Mouse (Mus musculus): ENCODE measurements around the gene Mau2. TPM values are rescaled to one million over a fixed set of nuclear protein-coding genes. Genes with fewer than 3 reads are reported as not detected.

Gene Mau2
- polyA plus RNA-seq, 1 experiment from 2014 or later: 49.6 TPM

DNA sequence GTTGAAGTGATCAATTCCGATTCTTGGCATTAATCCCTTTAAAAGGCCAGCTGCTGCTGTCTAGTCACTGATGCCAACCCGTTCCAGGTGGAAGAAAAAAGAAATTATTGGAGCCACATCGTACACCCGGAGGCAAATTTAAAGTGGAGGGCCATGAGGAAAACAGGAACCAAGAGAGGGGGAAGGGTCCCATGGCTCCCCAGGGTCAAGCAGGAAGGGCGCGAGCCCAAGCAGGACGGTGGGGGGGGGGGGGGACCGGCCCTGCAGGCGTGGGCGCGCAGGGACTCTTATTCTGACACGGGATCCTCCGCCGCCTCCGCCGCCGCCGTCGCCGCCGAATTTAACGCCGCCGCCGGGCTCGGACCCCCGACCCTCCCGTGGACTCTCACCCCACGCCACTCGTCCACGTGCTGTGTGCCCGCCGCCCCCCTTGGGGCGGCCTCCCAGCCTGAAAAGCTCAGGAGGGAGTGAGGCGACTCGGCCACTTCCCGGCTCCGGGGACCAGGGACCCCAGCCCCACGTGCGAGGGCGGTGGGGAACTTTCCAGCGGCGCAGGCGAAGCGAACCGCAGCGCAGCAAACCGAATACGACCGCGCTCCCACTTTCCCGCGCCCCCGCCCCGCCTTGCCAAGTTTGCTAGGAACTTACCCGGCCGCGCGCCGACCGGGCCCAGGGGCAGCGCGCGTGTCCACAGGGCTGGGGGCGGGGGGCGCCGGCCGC, 68.9 kb downstream of the Mau2 start:
- TF ChIP-seq CTCF (IDR thresholded peaks at IDR 0.05; ENCODE audit: low read depth): no peak
- under 1% methylated on average over 66 of the region's 68 CpGs for WGBS
- peak; percentile 28 for ATAC-seq (ENCODE audit: insufficient read depth)

DNA sequence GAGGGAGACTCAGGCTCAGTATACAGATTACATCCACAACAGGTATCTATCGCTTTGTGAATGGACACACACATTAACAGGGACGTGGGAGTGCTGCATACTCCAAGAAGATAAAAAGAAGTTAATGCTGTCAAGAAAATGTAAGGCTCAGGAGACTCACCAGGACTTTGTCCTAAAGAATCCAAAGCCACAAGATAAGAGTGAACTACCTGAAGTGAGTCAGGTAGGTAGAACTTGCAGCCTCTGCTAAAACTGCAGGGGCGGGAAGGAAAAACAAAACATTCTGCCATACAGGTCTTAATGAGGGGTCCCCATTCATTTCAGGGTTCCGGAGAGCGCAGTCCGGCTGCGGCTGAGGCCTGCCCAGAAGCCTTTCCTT, 69.5 kb downstream of the Mau2 start:
- 9% methylated on average over 7 of the region's 7 CpGs for WGBS
- Histone ChIP-seq H3K27ac (ENCODE audit: low read depth) (no peak overlapping the region), H3K27me3 (ENCODE audit: insufficient read depth, low read length) (no peaks in the 10 kb centered on the region), H3K36me3 (ENCODE audit: insufficient read depth) (no peaks in the 10 kb centered on the region), H3K9ac (peak overlapping the region; percentile 95), H3K9me3 (ENCODE audit: low read depth, low read length) (no peaks in the 10 kb centered on the region), H3K4me3 (ENCODE audit: low read depth, low read length) (peak overlapping the region; percentile 99), H3K4me1 (ENCODE audit: insufficient read depth) (peaks cover 18% of the 10 kb centered on the region; the same call in 1 of the 2 replicates), H3K4me2 (peak overlapping the region; percentile 89)
- ATAC-seq (ENCODE audit: insufficient read depth) (no peak), DNase-seq (no peak)
- no peak for TF ChIP-seq CTCF (IDR thresholded peaks at IDR 0.05; ENCODE audit: low read depth)

More for the DNA sequence above, 68.9 kb downstream of the Mau2 start:
- H3K4me3 ChIP-seq (ENCODE audit: low read depth, low read length): peak overlapping the region; percentile 99
- peak overlapping the region; percentile 95 for H3K9ac ChIP-seq
- H3K36me3 ChIP-seq (ENCODE audit: insufficient read depth): no peaks in the 10 kb centered on the region
- H3K9me3 ChIP-seq (ENCODE audit: low read depth, low read length): no peaks in the 10 kb centered on the region
- H3K27me3 ChIP-seq (ENCODE audit: insufficient read depth, low read length): no peaks in the 10 kb centered on the region
- peaks cover 18% of the 10 kb centered on the region; the same call in 1 of the 2 replicates for H3K4me1 ChIP-seq (ENCODE audit: insufficient read depth)
- H3K4me2 ChIP-seq: peak overlapping the region; percentile 89
- peak; percentile 74 for DNase-seq
- H3K27ac ChIP-seq (ENCODE audit: low read depth): peak overlapping the region; percentile 89

DNA sequence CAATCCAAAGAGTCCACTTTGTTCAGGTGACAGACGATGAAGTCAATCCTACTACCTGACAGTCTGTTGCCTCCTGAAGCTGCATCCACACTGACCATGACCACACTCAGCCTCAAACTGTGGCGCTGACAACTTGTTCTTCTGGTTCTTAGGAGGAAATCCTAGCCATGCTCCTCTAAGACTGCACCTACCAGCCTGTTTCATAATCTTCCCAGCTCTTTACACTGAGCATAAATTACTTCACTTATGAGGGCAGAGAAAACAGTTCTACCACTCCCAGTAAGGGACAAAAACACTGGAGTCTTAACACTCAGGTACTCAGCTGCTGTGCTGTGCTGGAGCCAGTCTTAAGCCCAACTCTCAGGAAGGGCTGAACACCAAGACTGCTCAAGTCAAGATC, 71.7 kb downstream of the Mau2 start:
- no peak for ATAC-seq (ENCODE audit: insufficient read depth)
- no peak overlapping the region for H3K27ac ChIP-seq (ENCODE audit: low read depth)
- no peaks in the 10 kb centered on the region for H3K27me3 ChIP-seq (ENCODE audit: insufficient read depth, low read length)
- peak overlapping the region; percentile 21; the same call in 1 of the 2 replicates for H3K4me2 ChIP-seq
- H3K9me3 ChIP-seq (ENCODE audit: low read depth, low read length): no peaks in the 10 kb centered on the region
- H3K4me3 ChIP-seq (ENCODE audit: low read depth, low read length): no peak overlapping the region
- no peak for TF ChIP-seq CTCF (IDR thresholded peaks at IDR 0.05; ENCODE audit: low read depth)
- WGBS: 79% methylated on average over 2 of the region's 2 CpGs
- no peak overlapping the region; the same call in 1 of the 2 replicates for H3K9ac ChIP-seq
- H3K4me1 ChIP-seq (ENCODE audit: insufficient read depth): peaks cover 18% of the 10 kb centered on the region; the same call in 1 of the 2 replicates
- no peak for DNase-seq
- 0 out of 2 replicates have a peak, but pooled peaks cover 3% of the 10 kb centered on the region for H3K36me3 ChIP-seq (ENCODE audit: insufficient read depth)

DNA sequence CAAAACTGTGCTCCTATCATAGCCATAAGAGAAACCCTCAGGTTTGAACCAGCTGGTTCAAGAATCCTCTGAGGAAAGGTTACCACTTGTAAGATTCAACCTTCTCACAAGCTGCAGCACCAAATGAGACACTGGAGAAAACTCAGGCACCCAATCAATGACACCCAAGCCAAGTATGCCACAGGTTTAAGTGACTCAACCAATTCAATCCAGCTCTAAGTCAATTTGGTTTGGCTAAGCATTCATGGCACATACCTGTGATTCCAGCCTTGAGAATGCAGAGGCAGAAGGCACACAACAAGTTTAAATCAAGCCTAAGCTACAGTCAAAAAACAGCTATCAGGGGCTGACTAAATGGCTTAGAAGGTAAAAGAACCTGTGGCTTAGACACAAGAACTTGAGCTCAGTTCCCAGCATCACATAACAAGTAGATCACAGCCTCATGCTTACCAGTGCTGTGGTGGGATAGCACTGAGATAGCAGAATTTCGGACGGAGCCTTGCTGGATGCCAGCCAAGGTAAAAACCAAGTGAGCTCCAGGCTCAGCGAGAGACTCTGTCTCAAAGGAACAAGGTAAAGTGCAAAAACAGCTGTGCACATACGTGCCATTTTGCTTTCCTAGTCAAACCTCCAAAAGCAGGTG, 75.1 kb downstream of the Mau2 start:
- H3K36me3 ChIP-seq (ENCODE audit: insufficient read depth): 0 out of 2 replicates have a peak, but pooled peaks cover 3% of the 10 kb centered on the region
- no peak for TF ChIP-seq CTCF (IDR thresholded peaks at IDR 0.05; ENCODE audit: low read depth)
- no peaks in the 10 kb centered on the region for H3K9me3 ChIP-seq (ENCODE audit: low read depth, low read length)
- H3K4me3 ChIP-seq (ENCODE audit: low read depth, low read length): no peak overlapping the region
- no peaks in the 10 kb centered on the region for H3K27me3 ChIP-seq (ENCODE audit: insufficient read depth, low read length)
- DNase-seq: no peak
- peaks cover 12% of the 10 kb centered on the region; the same call in 1 of the 2 replicates for H3K4me1 ChIP-seq (ENCODE audit: insufficient read depth)
- no peak overlapping the region for H3K4me2 ChIP-seq
- H3K9ac ChIP-seq: no peak overlapping the region
- no peak overlapping the region for H3K27ac ChIP-seq (ENCODE audit: low read depth)
- 59% methylated on average over 4 of the region's 4 CpGs for WGBS
- ATAC-seq (ENCODE audit: insufficient read depth): no peak

Other genes starting within 250 kb of the Mau2 start
- 6.7 and 8.8 TPM in 2 replicates for gene Gmip, start 234.1 kb downstream of the Mau2 start, polyA plus RNA-seq (2014; fragmentation: Nextera tagmentation; extraction: Ambion mirVana)
- gene Lpar2, start 220.3 kb downstream of the Mau2 start, polyA plus RNA-seq (2014; fragmentation: Nextera tagmentation; extraction: Ambion mirVana): 0.74 and 1.0 TPM in 2 replicates
- gene Pbx4, start 210.2 kb downstream of the Mau2 start, polyA plus RNA-seq (2014; fragmentation: Nextera tagmentation; extraction: Ambion mirVana): 7.1 and 9.4 TPM in 2 replicates
- gene Cilp2, start 155.0 kb downstream of the Mau2 start, polyA plus RNA-seq (2014; fragmentation: Nextera tagmentation; extraction: Ambion mirVana): 0.25 and 0.31 TPM in 2 replicates
- 3.8 and 4.3 TPM in 2 replicates for gene Tssk6, start 140.6 kb downstream of the Mau2 start, polyA plus RNA-seq (2014; fragmentation: Nextera tagmentation; extraction: Ambion mirVana)
- 163 and 171 TPM in 2 replicates for gene Ndufa13, start 140.2 kb downstream of the Mau2 start, polyA plus RNA-seq (2014; fragmentation: Nextera tagmentation; extraction: Ambion mirVana)
- gene Yjefn3, start 140.0 kb downstream of the Mau2 start, polyA plus RNA-seq (2014; fragmentation: Nextera tagmentation; extraction: Ambion mirVana): 3.6 and 4.3 TPM in 2 replicates
- 81.5 and 92.4 TPM in 2 replicates for gene Gatad2a, start 46.4 kb downstream of the Mau2 start, polyA plus RNA-seq (2014; fragmentation: Nextera tagmentation; extraction: Ambion mirVana)
- gene Sugp1, start 79 bp upstream of the Mau2 start, polyA plus RNA-seq (2014; fragmentation: Nextera tagmentation; extraction: Ambion mirVana): 33.6 and 39.3 TPM in 2 replicates
- gene Tm6sf2, start 30.2 kb upstream of the Mau2 start, polyA plus RNA-seq (2014; fragmentation: Nextera tagmentation; extraction: Ambion mirVana): 0.39 and 1.1 TPM in 2 replicates
- 0.05 TPM in 1 of 2 replicates, not detected in the other for gene Hapln4, start 40.7 kb upstream of the Mau2 start, polyA plus RNA-seq (2014; fragmentation: Nextera tagmentation; extraction: Ambion mirVana)
- gene Ncan, start 78.1 kb upstream of the Mau2 start, polyA plus RNA-seq (2014; fragmentation: Nextera tagmentation; extraction: Ambion mirVana): 0.05 and 0.07 TPM in 2 replicates
- gene Nr2c2ap, start 88.6 kb upstream of the Mau2 start, polyA plus RNA-seq (2014; fragmentation: Nextera tagmentation; extraction: Ambion mirVana): 23.1 and 25.2 TPM in 2 replicates
- 17.3 TPM in 2 replicates for gene Rfxank, start 96.4 kb upstream of the Mau2 start, polyA plus RNA-seq (2014; fragmentation: Nextera tagmentation; extraction: Ambion mirVana)
- gene Borcs8, start 96.8 kb upstream of the Mau2 start, polyA plus RNA-seq (2014; fragmentation: Nextera tagmentation; extraction: Ambion mirVana): 42.5 and 45.7 TPM in 2 replicates
- 0.26 and 0.28 TPM in 2 replicates for gene Mef2b, start 97.0 kb upstream of the Mau2 start, polyA plus RNA-seq (2014; fragmentation: Nextera tagmentation; extraction: Ambion mirVana)
- 49.1 and 50.5 TPM in 2 replicates for gene Tmem161a, start 129.6 kb upstream of the Mau2 start, polyA plus RNA-seq (2014; fragmentation: Nextera tagmentation; extraction: Ambion mirVana)
- gene Slc25a42, start 169.6 kb upstream of the Mau2 start, polyA plus RNA-seq (2014; fragmentation: Nextera tagmentation; extraction: Ambion mirVana): 2.9 and 3.2 TPM in 2 replicates
- 33.4 and 33.5 TPM in 2 replicates for gene Sugp2, start 191.5 kb upstream of the Mau2 start, polyA plus RNA-seq (2014; fragmentation: Nextera tagmentation; extraction: Ambion mirVana)
- gene Armc6, start 191.7 kb upstream of the Mau2 start, polyA plus RNA-seq (2014; fragmentation: Nextera tagmentation; extraction: Ambion mirVana): 27.8 and 28.6 TPM in 2 replicates
- gene Homer3, start 240.1 kb upstream of the Mau2 start, polyA plus RNA-seq (2014; fragmentation: Nextera tagmentation; extraction: Ambion mirVana): 66.4 and 77.9 TPM in 2 replicates